Comparison of ENCODE assay signal across 8 mouse cellular contexts in genomic region chr17:10390232-10391172, GRCm38 (mm10).
DNase-seq lines count a peak whose midpoint lies in the region; ATAC-seq and TF ChIP-seq lines count a peak whose summit lies in the region.

No protein-coding gene starts in this region.

- no peak for TF ChIP-seq CTCF in heart, adult 2 months (IDR thresholded peaks at IDR 0.05)

- H3K4me1 ChIP-seq in heart, adult 2 months (ENCODE audit: control insufficient read depth, insufficient read depth, low read length): peaks cover 24% of the 10 kb centered on the region
- peaks cover 14% of the 10 kb centered on the region for H3K4me1 ChIP-seq in limb, embryonic 13.5 days
- 0 out of 2 replicates have a peak, but pooled peaks cover 4% of the 10 kb centered on the region for H3K4me1 ChIP-seq in midbrain, embryonic 15.5 days

- H3K79me2 ChIP-seq in heart, adult 2 months (replicated peaks; ENCODE audit: control insufficient read depth, insufficient read depth, low read length): no peaks in the 10 kb centered on the region

- peak; percentile 84 for ATAC-seq in limb, embryonic 13.5 days (ENCODE audit: low FRiP score, low read depth)
- 0 out of 2 replicates have a peak, but pooled peaks have one; percentile 38 for ATAC-seq in midbrain, embryonic 15.5 days (replicated peaks)
- no peak for ATAC-seq in CD4-positive, CD25-positive, alpha-beta regulatory T cell, adult 4 months
- no peak for ATAC-seq in inflammation-experienced regulatory T-cells, adult 6 months

- peak overlapping the region; percentile 11; the same call in 1 of the 2 replicates for H3K4me3 ChIP-seq in heart, adult 2 months
- no peak overlapping the region for H3K4me3 ChIP-seq in limb, embryonic 13.5 days
- no peak overlapping the region for H3K4me3 ChIP-seq in midbrain, embryonic 15.5 days

- peak overlapping the region; percentile 27 for H3K9ac ChIP-seq in heart, adult 2 months (ENCODE audit: low read depth, low read length)
- H3K9ac ChIP-seq in limb, embryonic 13.5 days: no peak overlapping the region
- H3K9ac ChIP-seq in midbrain, embryonic 15.5 days: no peak overlapping the region

- H3K27me3 ChIP-seq in heart, adult 2 months (ENCODE audit: control insufficient read depth, insufficient read depth, low read length): no peaks in the 10 kb centered on the region
- no peaks in the 10 kb centered on the region for H3K27me3 ChIP-seq in limb, embryonic 13.5 days
- H3K27me3 ChIP-seq in midbrain, embryonic 15.5 days (replicated peaks): no peaks in the 10 kb centered on the region

- no peak overlapping the region for H3K4me2 ChIP-seq in limb, embryonic 13.5 days (replicated peaks)
- no peak overlapping the region for H3K4me2 ChIP-seq in midbrain, embryonic 15.5 days

- H3K9me3 ChIP-seq in limb, embryonic 13.5 days: no peaks in the 10 kb centered on the region
- no peaks in the 10 kb centered on the region for H3K9me3 ChIP-seq in midbrain, embryonic 15.5 days

- 4% methylated on average over 19 of the region's 19 CpGs for WGBS in heart, adult 2 months
- 54% methylated on average over 19 of the region's 19 CpGs for WGBS in limb, embryonic 13.5 days
- WGBS in midbrain, embryonic 15.5 days: 44% methylated on average over 19 of the region's 19 CpGs

- H3K36me3 ChIP-seq in heart, adult 2 months (ENCODE audit: control insufficient read depth, insufficient read depth, low read length): peaks cover 2% of the 10 kb centered on the region; the same call in 1 of the 2 replicates
- no peaks in the 10 kb centered on the region for H3K36me3 ChIP-seq in limb, embryonic 13.5 days
- H3K36me3 ChIP-seq in midbrain, embryonic 15.5 days (replicated peaks): no peaks in the 10 kb centered on the region

- peak; percentile 51 for DNase-seq in adrenal gland, postnatal 25 days
- DNase-seq in embryo, embryonic 11 days: peak; percentile 56
- DNase-seq in heart, adult 2 months: peak; percentile 83 to 90
- DNase-seq in kidney, adult 18-20 months: peak; percentile 40

- H3K27ac ChIP-seq in heart, adult 2 months: peak overlapping the region; percentile 95
- peak overlapping the region; percentile 86; the same call in 1 of the 2 replicates for H3K27ac ChIP-seq in limb, embryonic 13.5 days
- peak overlapping the region; percentile 26; the same call in 1 of the 2 replicates for H3K27ac ChIP-seq in midbrain, embryonic 15.5 days

- intact Hi-C loops in heart, adult 2 months (cut with DNase I): loop anchor here (1.0 to 5.0 kb wide), 7 partner anchors 18 to 353 kb away; no protein-coding TSS in a partner anchor

- TF ChIP-seq POLR2A in heart, adult 2 months (IDR thresholded peaks at IDR 0.05; ENCODE audit: insufficient read depth, low read depth, low read length): peak; percentile 84

- peak; percentile 96 for TF ChIP-seq EP300 in heart, adult 2 months (IDR thresholded peaks at IDR 0.05; ENCODE audit: insufficient read depth, low read depth, low read length)

Comparison
In these comparisons a context has a peak if more than half of its experiments do, and no peak if none do; other contexts are left out.
1. H3K27ac ChIP-seq: peak in every context shown above with its lines; median percentile 95 in heart, adult 2 months; 86 in limb, embryonic 13.5 days; 26 in midbrain, embryonic 15.5 days.
2. ATAC-seq: peak in limb, embryonic 13.5 days (single experiment) and midbrain, embryonic 15.5 days (single experiment); none in CD4-positive, CD25-positive, alpha-beta regulatory T cell, adult 4 months (single experiment) and inflammation-experienced regulatory T-cells, adult 6 months (single experiment).
3. Peak in every context shown above with its lines, with median percentiles within 50 percentile points of each other: DNase-seq.